25 mouse cellular contexts compared by ENCODE assay signal in the genomic region with DNA sequence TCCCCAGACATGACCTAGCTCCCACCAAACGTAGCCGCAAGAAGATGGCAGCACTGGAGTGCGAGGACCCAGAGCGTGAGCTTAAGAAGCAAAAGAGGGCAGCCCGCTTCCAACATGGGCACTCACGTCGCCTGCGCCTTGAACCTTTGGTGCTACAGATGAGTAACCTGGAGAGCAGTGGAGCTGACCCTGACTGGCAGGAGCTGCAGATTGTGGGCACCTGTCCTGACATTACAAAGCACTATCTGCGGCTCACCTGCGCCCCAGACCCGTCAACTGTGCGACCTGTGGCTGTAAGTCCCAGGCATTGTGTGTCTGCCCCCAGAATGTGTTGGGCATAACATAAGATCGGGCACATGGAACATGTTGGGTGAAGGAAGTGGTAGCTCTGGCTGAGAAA. TPM values are rescaled to one million over a fixed set of nuclear protein-coding genes. Genes with fewer than 3 reads are reported as not detected.
DNase-seq lines count a peak whose midpoint lies in the region; ATAC-seq lines count a peak whose summit lies in the region.
"Had no signal": no experiment of that assay in that cellular context is flagged by ENCODE, and none has a peak within 500 bp of the region (broad histone marks: within the 10 kb centered on the region; RNA-seq: fewer than 3 reads in every experiment).

No protein-coding gene starts in this region.

- ATAC-seq in intestine, embryonic 14.5 days (replicated peaks; ENCODE audit: low FRiP score, low TSS enrichment, low read depth): no peak
- no peak for ATAC-seq in intestine, embryonic 15.5 days
- no peak for ATAC-seq in neural tube, embryonic 15.5 days (ENCODE audit: low FRiP score)
- ATAC-seq: forebrain, embryonic 13.5 days had no signal

- 97% methylated on average over 13 of the region's 13 CpGs for WGBS in intestine, embryonic 14.5 days
- WGBS in intestine, embryonic 15.5 days: 96% methylated on average over 13 of the region's 13 CpGs
- 98% methylated on average over 13 of the region's 13 CpGs for WGBS in neural tube, embryonic 15.5 days

- no peak overlapping the region for H3K4me2 ChIP-seq in intestine, embryonic 14.5 days (ENCODE audit: low read length)
- H3K4me2 ChIP-seq in intestine, embryonic 15.5 days (replicated peaks): no peak overlapping the region
- no peak overlapping the region for H3K4me2 ChIP-seq in neural tube, embryonic 15.5 days
- H3K4me2 ChIP-seq: embryonic facial prominence, embryonic 13.5 days; forebrain, embryonic 13.5 days; heart, embryonic 12.5 days; hindbrain, embryonic 13.5 days; lung, embryonic 14.5 days; neural tube, embryonic 12.5 days had no signal

- peak; percentile 42 for DNase-seq in cerebellum, adult 9-11 months
- no peak for DNase-seq in cerebellum, postnatal 36 days
- peak; percentile 42 for DNase-seq in intestine, embryonic 14.5 days (ENCODE audit: low spot score)
- peak; percentile 7 for DNase-seq in neural tube, embryonic 10.5 days (ENCODE audit: extremely low spot score, low spot score)
- DNase-seq in spleen, adult 18-20 months: no peak
- DNase-seq: adrenal gland, postnatal 25 days; cerebellum, adult 11 months; gastrocnemius, postnatal 10 days; heart, postnatal 10 days; kidney, adult 2 months; lung, embryonic 14.5 days; midbrain, embryonic 14.5 days; retina, postnatal 1 day; right cerebral cortex, postnatal 25 days; thymus, adult 18-20 months; thymus, postnatal 4 days had no signal

- no peak overlapping the region for H3K9ac ChIP-seq in intestine, embryonic 14.5 days (ENCODE audit: low read length)
- no peak overlapping the region for H3K9ac ChIP-seq in intestine, embryonic 15.5 days
- H3K9ac ChIP-seq in neural tube, embryonic 15.5 days (replicated peaks): no peak overlapping the region
- H3K9ac ChIP-seq: embryonic facial prominence, embryonic 13.5 days; forebrain, embryonic 13.5 days; heart, embryonic 12.5 days; hindbrain, embryonic 13.5 days; lung, embryonic 14.5 days; neural tube, embryonic 12.5 days had no signal

- H3K36me3 ChIP-seq in intestine, embryonic 14.5 days (ENCODE audit: control insufficient read depth, insufficient read depth, low read length): peaks cover 89% of the 10 kb centered on the region
- peaks cover 78% of the 10 kb centered on the region for H3K36me3 ChIP-seq in intestine, embryonic 15.5 days
- peaks cover 92% of the 10 kb centered on the region for H3K36me3 ChIP-seq in neural tube, embryonic 15.5 days

- no peak overlapping the region for H3K27ac ChIP-seq in intestine, embryonic 14.5 days (ENCODE audit: low read depth)
- H3K27ac ChIP-seq in intestine, embryonic 15.5 days: no peak overlapping the region
- H3K27ac ChIP-seq in neural tube, embryonic 15.5 days (replicated peaks): no peak overlapping the region
- H3K27ac ChIP-seq: embryonic facial prominence, embryonic 13.5 days; forebrain, embryonic 13.5 days; hindbrain, embryonic 13.5 days; kidney, postnatal 0 days; neural tube, embryonic 12.5 days had no signal

- no peaks in the 10 kb centered on the region for H3K27me3 ChIP-seq in intestine, embryonic 14.5 days (replicated peaks; ENCODE audit: control insufficient read depth, insufficient read depth, low read length)
- H3K27me3 ChIP-seq in intestine, embryonic 15.5 days (replicated peaks): no peaks in the 10 kb centered on the region
- H3K27me3 ChIP-seq in neural tube, embryonic 15.5 days (replicated peaks): no peaks in the 10 kb centered on the region
- H3K27me3 ChIP-seq: embryonic facial prominence, embryonic 13.5 days; forebrain, embryonic 13.5 days; heart, embryonic 12.5 days; hindbrain, embryonic 13.5 days; neural tube, embryonic 12.5 days had no signal

- H3K4me3 ChIP-seq in intestine, embryonic 14.5 days (ENCODE audit: low read depth, low read length): no peak overlapping the region
- no peak overlapping the region for H3K4me3 ChIP-seq in intestine, embryonic 15.5 days (replicated peaks)
- H3K4me3 ChIP-seq in neural tube, embryonic 15.5 days (replicated peaks): no peak overlapping the region
- H3K4me3 ChIP-seq: embryonic facial prominence, embryonic 13.5 days; erythroblast, embryonic 14.5 days; forebrain, embryonic 13.5 days; heart, embryonic 12.5 days; hindbrain, embryonic 13.5 days; neural tube, embryonic 12.5 days had no signal

- peaks cover 12% of the 10 kb centered on the region for H3K4me1 ChIP-seq in intestine, embryonic 14.5 days (replicated peaks; ENCODE audit: control insufficient read depth, insufficient read depth, low read length)
- peaks cover 19% of the 10 kb centered on the region for H3K4me1 ChIP-seq in intestine, embryonic 15.5 days (replicated peaks)
- peaks cover 17% of the 10 kb centered on the region for H3K4me1 ChIP-seq in neural tube, embryonic 15.5 days

- H3K9me3 ChIP-seq in intestine, embryonic 14.5 days (ENCODE audit: control insufficient read depth, low read length): no peaks in the 10 kb centered on the region
- no peaks in the 10 kb centered on the region for H3K9me3 ChIP-seq in intestine, embryonic 15.5 days
- no peaks in the 10 kb centered on the region for H3K9me3 ChIP-seq in neural tube, embryonic 15.5 days (replicated peaks)
- H3K9me3 ChIP-seq: embryonic facial prominence, embryonic 13.5 days; forebrain, embryonic 13.5 days; heart, embryonic 12.5 days; hindbrain, embryonic 13.5 days; neural tube, embryonic 12.5 days had no signal

RNA-seq across cellular contexts. Expression of a gene that starts 6.1 kb away (rescaled TPM):
- polyA plus RNA-seq in intestine, embryonic 14.5 days (2014; fragmentation: Nextera tagmentation; extraction: Ambion mirVana): 2.4 and 2.7 TPM in 2 replicates
- polyA plus RNA-seq in intestine, embryonic 15.5 days (2015; fragmentation: Nextera tagmentation; extraction: Ambion mirVana): 4.5 and 4.9 TPM in 2 replicates
- 6.6 TPM in 2 replicates for polyA plus RNA-seq in neural tube, embryonic 15.5 days (2015; fragmentation: Nextera tagmentation; extraction: Ambion mirVana)

RNA-seq across cellular contexts. Expression of a gene that starts 7.2 kb away (rescaled TPM):
- 48.2 and 51.4 TPM in 2 replicates for polyA plus RNA-seq in intestine, embryonic 14.5 days (2014; fragmentation: Nextera tagmentation; extraction: Ambion mirVana)
- 46.3 and 49.2 TPM in 2 replicates for polyA plus RNA-seq in intestine, embryonic 15.5 days (2015; fragmentation: Nextera tagmentation; extraction: Ambion mirVana)
- 71.3 and 77.4 TPM in 2 replicates for polyA plus RNA-seq in neural tube, embryonic 15.5 days (2015; fragmentation: Nextera tagmentation; extraction: Ambion mirVana)

RNA-seq across cellular contexts. Expression of a gene that starts 20.6 kb away (rescaled TPM):
- polyA plus RNA-seq in intestine, embryonic 14.5 days (2014; fragmentation: Nextera tagmentation; extraction: Ambion mirVana): 58.5 and 62.4 TPM in 2 replicates
- polyA plus RNA-seq in intestine, embryonic 15.5 days (2015; fragmentation: Nextera tagmentation; extraction: Ambion mirVana): 66.3 and 68.6 TPM in 2 replicates
- polyA plus RNA-seq in neural tube, embryonic 15.5 days (2015; fragmentation: Nextera tagmentation; extraction: Ambion mirVana): 7.9 and 15.5 TPM in 2 replicates

RNA-seq across cellular contexts. Expression of a gene that starts 24.8 kb away (rescaled TPM):
- 5.2 and 7.1 TPM in 2 replicates for polyA plus RNA-seq in intestine, embryonic 14.5 days (2014; fragmentation: Nextera tagmentation; extraction: Ambion mirVana)
- 7.1 and 9.7 TPM in 2 replicates for polyA plus RNA-seq in intestine, embryonic 15.5 days (2015; fragmentation: Nextera tagmentation; extraction: Ambion mirVana)
- polyA plus RNA-seq in neural tube, embryonic 15.5 days (2015; fragmentation: Nextera tagmentation; extraction: Ambion mirVana): 127 and 155 TPM in 2 replicates
- polyA plus RNA-seq: erythroblast, embryonic 14.5 days had no signal

Comparison
In these comparisons a context has a peak if more than half of its experiments do, and no peak if none do; other contexts are left out.
1. DNase-seq: peak in cerebellum, adult 9-11 months (single experiment), intestine, embryonic 14.5 days (single experiment) and neural tube, embryonic 10.5 days (single experiment); none in cerebellum, postnatal 36 days (0 of 2) and spleen, adult 18-20 months (0 of 2).